Mouse (Mus musculus): Measurements from ENCODE around the gene Sod1. TPM values are rescaled to one million over a fixed set of nuclear protein-coding genes. Genes with fewer than 3 reads are reported as not detected.

Gene Sod1
- polyA plus RNA-seq, 1 experiment from 2014 or later = 1,196 TPM

DNA sequence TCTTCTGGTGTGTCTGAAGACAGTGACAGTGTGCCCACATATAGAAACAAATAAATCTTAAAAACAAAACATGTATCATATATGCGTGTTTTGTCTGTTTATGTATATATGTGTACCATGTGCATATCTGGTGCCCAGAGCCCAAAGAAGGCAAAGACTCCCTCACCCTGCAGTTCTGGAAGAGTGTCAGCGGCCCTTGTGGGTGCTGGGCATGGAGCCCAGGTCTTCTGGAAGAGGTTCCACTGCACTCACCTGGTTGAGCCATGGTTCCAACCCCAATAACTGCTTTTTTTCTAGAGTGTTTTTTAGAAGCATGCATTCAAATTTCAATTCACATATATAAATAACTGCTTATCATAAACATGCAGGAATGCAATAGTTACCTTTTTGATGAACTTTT lies 41.2 kb downstream of the Sod1 start:
- 0 out of 2 replicates have a peak, but pooled peaks cover 4% of the 10 kb centered on the region for H3K4me1 ChIP-seq
- no peak overlapping the region for H3K9ac ChIP-seq
- H3K4me3 ChIP-seq (replicated peaks) = no peak overlapping the region
- 95% methylated on average over 2 of the region's 2 CpGs for WGBS
- no peak for ATAC-seq (replicated peaks; ENCODE audit: low FRiP score)
- H3K9me3 ChIP-seq (replicated peaks) = no peaks in the 10 kb centered on the region
- no peak overlapping the region for H3K4me2 ChIP-seq
- H3K27ac ChIP-seq = no peak overlapping the region
- no peaks in the 10 kb centered on the region for H3K27me3 ChIP-seq
- peaks cover 54% of the 10 kb centered on the region for H3K36me3 ChIP-seq

DNA sequence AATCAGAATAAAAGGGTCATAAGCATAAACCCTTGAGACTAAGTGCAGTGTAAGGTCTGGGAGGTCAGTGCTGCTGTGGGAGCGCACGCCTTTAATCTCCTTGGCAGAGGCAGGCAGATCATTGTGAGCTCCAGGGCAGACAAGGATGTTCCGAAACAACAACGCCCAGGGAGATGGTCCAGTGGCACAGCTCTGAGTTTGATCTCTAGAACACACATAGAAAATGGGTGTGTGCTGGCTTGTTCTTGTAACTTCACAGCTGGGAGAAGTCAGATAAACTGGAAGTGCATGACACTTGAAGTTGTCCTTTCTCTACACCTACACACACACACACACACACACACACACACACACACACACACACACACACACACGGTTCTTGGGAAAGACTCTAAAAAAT lies 43.5 kb downstream of the Sod1 start:
- H3K27me3 ChIP-seq = no peaks in the 10 kb centered on the region
- no peak overlapping the region for H3K4me3 ChIP-seq (replicated peaks)
- H3K9ac ChIP-seq = no peak overlapping the region
- H3K4me2 ChIP-seq = no peak overlapping the region
- WGBS = 78% methylated on average over 5 of the region's 5 CpGs
- no peak; the same call in 1 of the 2 replicates for ATAC-seq (replicated peaks; ENCODE audit: low FRiP score)
- H3K36me3 ChIP-seq = peaks cover 33% of the 10 kb centered on the region
- 0 out of 2 replicates have a peak, but pooled peaks cover 4% of the 10 kb centered on the region for H3K4me1 ChIP-seq
- H3K9me3 ChIP-seq (replicated peaks) = no peaks in the 10 kb centered on the region
- H3K27ac ChIP-seq = no peak overlapping the region

DNA sequence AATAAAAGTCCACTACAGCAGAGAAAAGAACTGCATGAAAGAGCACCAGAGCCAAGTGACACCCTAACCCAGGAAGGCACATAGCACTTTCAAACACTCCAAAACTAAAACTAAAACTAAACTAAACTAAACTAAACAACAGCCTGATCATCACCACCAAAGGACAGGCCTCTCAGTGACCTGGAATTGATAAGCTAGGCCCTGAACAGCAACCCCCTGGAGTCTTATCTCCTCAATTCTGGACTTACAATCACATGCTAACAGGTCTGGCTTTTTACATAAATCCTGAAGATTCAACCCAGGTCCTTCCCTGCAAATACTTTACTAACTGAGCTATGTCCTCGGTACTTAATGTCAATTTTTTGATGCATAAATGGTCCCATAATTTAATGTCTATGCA lies 44.6 kb downstream of the Sod1 start:
- 73% methylated on average over 1 of the region's 1 CpGs for WGBS
- Histone ChIP-seq H3K9me3 (replicated peaks) (no peaks in the 10 kb centered on the region), H3K36me3 (peaks cover 22% of the 10 kb centered on the region), H3K9ac (no peak overlapping the region), H3K27me3 (no peaks in the 10 kb centered on the region), H3K4me1 (0 out of 2 replicates have a peak, but pooled peaks cover 4% of the 10 kb centered on the region), H3K4me3 (replicated peaks) (no peak overlapping the region), H3K4me2 (no peak overlapping the region), H3K27ac (no peak overlapping the region)
- ATAC-seq (replicated peaks; ENCODE audit: low FRiP score) = no peak

DNA sequence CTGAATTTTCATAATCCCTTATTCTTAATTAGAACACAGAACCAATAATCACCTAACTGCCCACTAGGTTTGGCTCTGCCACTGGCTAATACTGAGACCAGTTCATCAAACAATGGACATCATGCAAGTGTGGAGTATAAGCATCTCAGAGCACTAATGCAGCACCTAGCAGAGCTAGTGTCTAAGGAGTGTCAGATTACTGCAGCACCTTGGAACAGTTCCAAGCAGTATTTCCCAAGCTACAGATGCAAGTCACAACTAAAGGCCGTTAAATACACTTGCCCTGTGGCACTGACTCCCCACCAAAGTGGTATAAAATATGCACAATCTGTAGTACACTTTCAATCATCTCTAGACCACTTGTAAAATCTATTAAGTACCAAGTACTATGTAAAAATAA lies 46.0 kb downstream of the Sod1 start:
- H3K27ac ChIP-seq = no peak overlapping the region

DNA sequence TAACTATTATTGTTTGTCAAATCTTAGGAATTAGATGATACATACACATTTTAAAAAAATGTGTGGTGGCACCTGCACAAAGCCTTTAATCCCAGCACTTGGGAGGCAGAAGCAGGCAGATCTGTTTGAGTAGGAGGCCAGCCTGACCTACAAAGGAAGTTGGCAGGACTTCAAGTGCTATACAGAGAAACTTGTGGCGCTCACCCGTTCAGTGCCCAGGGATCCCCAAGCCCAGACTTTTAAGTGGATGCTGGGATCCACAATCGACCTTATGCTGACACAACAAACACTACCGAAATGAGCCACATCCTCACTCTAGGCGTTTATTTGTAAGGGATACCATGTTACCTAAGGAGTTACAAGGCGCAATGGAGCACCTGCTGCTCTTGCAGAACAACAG lies 55.0 kb downstream of the Sod1 start:
- ATAC-seq (replicated peaks; ENCODE audit: low FRiP score) = no peak
- Histone ChIP-seq H3K4me2 (no peak overlapping the region), H3K4me3 (replicated peaks) (no peak overlapping the region), H3K9me3 (replicated peaks) (no peaks in the 10 kb centered on the region), H3K9ac (no peak overlapping the region), H3K27me3 (no peaks in the 10 kb centered on the region), H3K4me1 (peaks cover 14% of the 10 kb centered on the region), H3K36me3 (no peaks in the 10 kb centered on the region), H3K27ac (no peak overlapping the region)
- 90% methylated on average over 6 of the region's 6 CpGs for WGBS

More for the DNA sequence above, 46.0 kb downstream of the Sod1 start:
- ATAC-seq (replicated peaks; ENCODE audit: low FRiP score) = no peak
- H3K4me2 ChIP-seq = no peak overlapping the region
- no peak overlapping the region for H3K4me3 ChIP-seq (replicated peaks)
- no peak overlapping the region for H3K9ac ChIP-seq
- H3K36me3 ChIP-seq = peaks cover 8% of the 10 kb centered on the region; the same call in 1 of the 2 replicates
- H3K9me3 ChIP-seq (replicated peaks) = no peaks in the 10 kb centered on the region
- no peaks in the 10 kb centered on the region for H3K27me3 ChIP-seq
- H3K4me1 ChIP-seq = 0 out of 2 replicates have a peak, but pooled peaks cover 4% of the 10 kb centered on the region
- 3% methylated on average over 1 of the region's 1 CpGs for WGBS

Other genes with a start within 250 kb of the Sod1 start
- 18.6 and 19.0 TPM in 2 replicates for gene Tiam1, start 77.0 kb upstream of the Sod1 start, polyA plus RNA-seq (2015; fragmentation: Nextera tagmentation; extraction: Ambion mirVana)
- 30.4 and 32.6 TPM in 2 replicates for gene Scaf4, start 63.7 kb downstream of the Sod1 start, polyA plus RNA-seq (2015; fragmentation: Nextera tagmentation; extraction: Ambion mirVana)
- gene Hunk, start 165.3 kb downstream of the Sod1 start, polyA plus RNA-seq (2015; fragmentation: Nextera tagmentation; extraction: Ambion mirVana) = 11.8 and 13.5 TPM in 2 replicates

All from kidney, embryonic 15.5 days (tissue).